Mouse (Mus musculus) heart, postnatal 0 days (tissue): ENCODE data around the gene Obox6. TPM values are rescaled to one million over a fixed set of nuclear protein-coding genes. Genes with fewer than 3 reads are reported as not detected.

Source experiments
- ATAC-seq: fragments of 200-750 bp; cut with Nextera tagmentation; 2 replicates; pipeline ENCODE4 v1.8.0; 2017; ENCODE audit warnings: low read depth, moderate number of reproducible peaks, moderate library complexity; ENCODE audit not compliant: insufficient read depth
- DNase-seq: peaks from one replicate; pipeline ENCODE4 v3.0.0-alpha.2; 2016; ENCODE audit warnings: low spot score
- H3K27ac ChIP-seq: fragments of 300-500 bp; sonication (generic); 2 replicates; pipeline ENCODE4 v1.5.1; 2014; ENCODE audit warnings: low read depth, mild to moderate bottlenecking
- H3K27me3 ChIP-seq: fragments of 300-500 bp; sonication (generic); 2 replicates; pipeline ENCODE4 v1.6.1; 2014; ENCODE audit warnings: low read length, mixed read lengths; ENCODE audit not compliant: control insufficient read depth, insufficient read depth
- H3K36me3 ChIP-seq: fragments of 300-500 bp; sonication (generic); replicated peaks from 2 replicates; pipeline ENCODE4 v1.6.1; 2014; ENCODE audit warnings: low read length, mixed read lengths; ENCODE audit not compliant: control insufficient read depth, insufficient read depth
- H3K4me1 ChIP-seq: fragments of 300-500 bp; sonication (generic); 2 replicates; pipeline ENCODE4 v1.6.1; 2014; ENCODE audit warnings: antibody characterized with exemption; ENCODE audit not compliant: control insufficient read depth, insufficient read depth
- H3K4me2 ChIP-seq: fragments of 300-500 bp; sonication (generic); 2 replicates; pipeline ENCODE4 v1.6.1; 2014; ENCODE audit warnings: low read depth, mild to moderate bottlenecking, low read length, moderate library complexity
- H3K4me3 ChIP-seq: fragments of 300-500 bp; sonication (generic); 2 replicates; pipeline ENCODE4 v1.5.1; 2014; ENCODE audit warnings: low read depth, low read length
- H3K9ac ChIP-seq: fragments of 300-500 bp; sonication (generic); replicated peaks from 2 replicates; pipeline ENCODE4 v1.6.1; 2014; ENCODE audit warnings: low read depth, low read length, mixed read lengths
- H3K9me3 ChIP-seq: fragments of 300-500 bp; sonication (generic); replicated peaks from 2 replicates; pipeline ENCODE4 v1.6.1; 2016; ENCODE audit warnings: low read length; ENCODE audit not compliant: control insufficient read depth
- CTCF ChIP-seq: IDR thresholded peaks from 2 replicates; pipeline ENCODE4 v1.5.1; 2016; ENCODE audit warnings: antibody characterized with exemption, control low read depth, low read depth
- EP300 ChIP-seq: IDR thresholded peaks from 2 replicates; pipeline ENCODE4 v1.6.1; 2016; ENCODE audit warnings: antibody characterized with exemption, low read depth
- WGBS: fragments of 180-500 bp; shearing (Covaris S2); extraction: QIAGEN DNeasy Blood & Tissue Kit; methylation state at CpG from one replicate; pipeline ENCODE4 v1.1.7; 2014; 5-methylcytosine and 5-hydroxymethylcytosine counted together
- polyA plus RNA-seq: library from polyadenylated mRNA; unstranded; fragments of >200 nt; fragmentation: Nextera tagmentation; extraction: Ambion mirVana; gene quantifications from 2 replicates; pipeline ENCODE4 v1.2.1, GENCODE M21; 2015
- total RNA-seq: library from RNA; depleted of rRNA; stranded (reverse); fragments of >200 nt; gene quantifications from 2 replicates; pipeline ENCODE4 v1.2.3, GENCODE M21; 2014; ENCODE audit warnings: low replicate concordance; rRNA removed

Obox6 gene
- total and polyA plus RNA-seq, 2 experiments from 2014 or later, result not detected

DNA sequence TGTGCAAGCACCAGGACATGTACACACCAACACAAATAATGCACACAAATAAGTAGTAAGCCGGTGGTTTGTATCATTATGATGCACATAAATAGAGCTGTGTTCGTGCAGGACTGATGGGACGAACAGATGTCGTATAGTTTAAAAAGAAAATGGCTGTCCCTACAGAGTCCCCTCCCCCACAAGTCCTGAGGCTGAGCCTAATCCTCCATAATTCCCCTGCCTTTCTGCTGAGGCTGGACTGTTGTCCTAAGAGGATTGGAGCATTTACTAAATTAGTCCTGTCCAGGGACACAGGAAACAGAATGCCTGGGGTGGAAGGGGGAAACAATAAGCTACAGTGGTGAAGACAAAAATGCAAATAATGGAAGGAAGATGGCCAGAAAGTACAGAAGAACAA lies 24.6 kb upstream of the Obox6 start:
- H3K4me3 ChIP-seq, result no peak overlapping the region
- no peaks in the 10 kb centered on the region for H3K27me3 ChIP-seq
- H3K4me2 ChIP-seq, result no peak overlapping the region
- no peaks in the 10 kb centered on the region for H3K4me1 ChIP-seq
- DNase-seq, result no peak
- no peak for ATAC-seq
- no peak overlapping the region for H3K27ac ChIP-seq
- no peaks in the 10 kb centered on the region for H3K9me3 ChIP-seq
- H3K36me3 ChIP-seq, result no peaks in the 10 kb centered on the region
- TF ChIP-seq CTCF (no peak), EP300 (no peak)
- 65% methylated on average over 4 of the region's 4 CpGs for WGBS
- H3K9ac ChIP-seq, result no peak overlapping the region

- Histone ChIP-seq H3K27ac (no peak overlapping the region), H3K27me3 (no peaks in the 10 kb centered on the region), H3K9ac (no peak overlapping the region), H3K9me3 (no peaks in the 10 kb centered on the region), H3K36me3 (no peaks in the 10 kb centered on the region), H3K4me2 (no peak overlapping the region), H3K4me3 (no peak overlapping the region), H3K4me1 (no peaks in the 10 kb centered on the region)
- TF ChIP-seq EP300 (no peak), CTCF (peak; percentile 26; the same call in 1 of the 2 replicates)
- DNase-seq (no peak), ATAC-seq (no peak)
- 29% methylated on average over 2 of the region's 2 CpGs for WGBS
Observed at GRCm38 (mm10) chr7:15859657-15860056, 20.2 kb upstream of the Obox6 start.

Other genes starting within 250 kb of the Obox6 start
- gene Obox3, start 199.8 kb downstream of the Obox6 start, total RNA-seq, result not detected in 2 replicates
- not detected in 2 replicates for gene Obox3, start 199.8 kb downstream of the Obox6 start, polyA plus RNA-seq
- gene Obox5, start 89.5 kb downstream of the Obox6 start, total RNA-seq, result not detected in 2 replicates
- not detected in 2 replicates for gene Obox5, start 89.5 kb downstream of the Obox6 start, polyA plus RNA-seq
- gene Crx, start 40.3 kb upstream of the Obox6 start, total RNA-seq, result not detected in 2 replicates
- gene Crx, start 40.3 kb upstream of the Obox6 start, polyA plus RNA-seq, result not detected in 2 replicates
- gene Crxos, start 42.9 kb upstream of the Obox6 start, total RNA-seq, result not detected in 2 replicates
- not detected in 2 replicates for gene Crxos, start 42.9 kb upstream of the Obox6 start, polyA plus RNA-seq
- 292 and 404 TPM in 2 replicates for gene Selenow, start 82.7 kb upstream of the Obox6 start, total RNA-seq
- gene Selenow, start 82.7 kb upstream of the Obox6 start, polyA plus RNA-seq, result 632 and 642 TPM in 2 replicates
- gene Nop53, start 106.4 kb upstream of the Obox6 start, total RNA-seq, result 81.6 and 102 TPM in 2 replicates
- gene Nop53, start 106.4 kb upstream of the Obox6 start, polyA plus RNA-seq, result 120 and 128 TPM in 2 replicates
- 66.7 and 80.0 TPM in 2 replicates for gene Ehd2, start 127.9 kb upstream of the Obox6 start, total RNA-seq
- 47.5 and 48.7 TPM in 2 replicates for gene Ehd2, start 127.9 kb upstream of the Obox6 start, polyA plus RNA-seq
- 2.6 and 7.2 TPM in 2 replicates for gene Bicra, start 208.2 kb upstream of the Obox6 start, total RNA-seq
- 2.0 and 2.4 TPM in 2 replicates for gene Bicra, start 208.2 kb upstream of the Obox6 start, polyA plus RNA-seq
- gene Zfp541, start 222.1 kb upstream of the Obox6 start, total RNA-seq, result 0.54 TPM in 1 of 2 replicates, not detected in the other
- gene Zfp541, start 222.1 kb upstream of the Obox6 start, polyA plus RNA-seq, result not detected in 2 replicates